Mouse (Mus musculus): ENCODE measurements around the gene Slc6a17. TPM values are rescaled to one million over a fixed set of nuclear protein-coding genes. Genes with fewer than 3 reads are reported as not detected.
A peak's percentile ranks its signal among the peaks of the same experiment; 100 is the strongest.

Gene Slc6a17
- total RNA-seq, 4 experiments from 2014 or later: 2.4 to 7.4 (median 4.8) TPM

GRCm38 (mm10) chr3:107524547-107524946 lies 6.7 kb upstream of the Slc6a17 start:
- no peak for DNase-seq (ENCODE audit: low spot score)

DNA sequence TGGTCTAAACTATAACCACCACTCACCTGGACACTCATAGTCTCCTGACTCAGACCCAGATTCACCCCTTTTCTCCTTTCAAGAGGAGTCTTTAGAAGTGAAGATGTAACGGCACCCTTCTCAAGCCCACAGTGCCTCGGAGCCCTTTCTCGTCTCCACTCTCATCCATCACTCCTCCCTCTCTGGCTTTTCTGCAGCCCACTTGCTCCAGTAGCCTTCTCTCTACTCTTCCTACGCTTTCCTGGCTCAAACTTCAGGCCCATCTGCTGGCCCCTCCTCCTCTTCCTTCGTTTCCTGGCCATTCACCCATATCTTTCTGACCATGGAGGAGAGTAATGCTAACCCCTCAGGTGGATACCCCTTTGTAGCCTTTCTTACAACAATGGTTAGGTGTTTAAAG lies 3.1 kb upstream of the Slc6a17 start:
- DNase-seq (ENCODE audit: low spot score): no peak

- DNase-seq (ENCODE audit: low spot score): no peak
Observed at GRCm38 (mm10) chr3:107516776-107517630, 815 bp downstream of the Slc6a17 start.

- no peak for DNase-seq (ENCODE audit: low spot score)
Observed at GRCm38 (mm10) chr3:107515989-107516388, 1.8 kb downstream of the Slc6a17 start.

DNA sequence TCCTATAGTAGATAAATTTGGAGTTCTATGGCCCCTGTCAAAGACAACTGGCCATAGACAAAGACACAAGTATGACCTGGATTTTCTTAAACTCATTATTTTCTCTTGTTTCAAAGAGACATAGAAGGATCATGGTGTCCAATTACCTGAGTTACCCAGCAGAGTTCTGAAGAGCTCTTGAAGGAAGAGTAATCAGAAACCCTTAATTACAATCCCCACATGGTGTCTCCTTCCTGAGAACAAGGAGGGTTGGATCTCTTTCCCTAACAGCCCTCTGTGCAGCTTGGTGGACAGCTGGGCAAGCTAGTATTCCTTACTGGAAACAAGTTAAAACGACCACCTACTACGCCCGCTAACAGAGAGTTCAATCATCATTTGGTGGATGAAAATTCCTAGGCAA lies 6.4 kb downstream of the Slc6a17 start:
- no peak for DNase-seq (ENCODE audit: low spot score)

DNA sequence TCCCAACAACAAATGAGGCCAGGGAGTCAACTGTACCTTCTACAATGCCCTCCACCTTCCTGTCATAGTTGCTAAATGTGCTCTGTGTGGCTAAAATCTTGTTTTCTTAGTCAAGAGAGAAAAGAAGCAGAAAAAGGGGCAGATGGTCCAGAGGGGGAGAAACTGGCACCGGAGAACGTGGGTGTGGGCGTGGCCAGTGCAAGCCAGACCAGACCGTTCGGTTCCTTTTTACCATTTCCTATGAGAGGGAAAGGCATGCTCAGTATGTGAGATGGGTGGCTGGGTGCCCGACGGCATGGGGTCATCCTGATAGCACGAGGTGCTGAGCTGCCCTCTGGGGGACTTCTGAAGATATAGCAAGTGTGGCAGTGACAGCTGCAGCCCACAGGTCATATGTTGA lies 9.1 kb downstream of the Slc6a17 start:
- no peak for DNase-seq (ENCODE audit: low spot score)

DNA sequence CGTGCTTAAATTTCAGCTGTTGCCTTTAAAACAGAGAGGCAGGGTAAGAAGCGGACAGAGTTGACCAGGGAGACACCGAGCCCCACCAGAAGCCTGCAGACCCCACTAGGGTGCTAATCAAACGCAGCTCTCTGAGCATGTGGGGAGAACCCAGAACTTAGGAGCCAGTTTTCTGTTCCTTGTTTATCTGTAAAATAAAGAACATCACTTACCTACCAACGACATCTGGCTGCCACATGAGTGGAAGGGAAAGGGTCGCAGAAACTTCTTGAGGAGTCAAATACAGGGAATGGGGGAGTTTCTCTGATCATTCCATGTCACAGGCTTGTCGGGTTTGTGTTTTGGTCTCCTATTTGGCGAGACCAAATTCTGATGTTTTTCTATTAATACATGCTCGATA lies 9.9 kb downstream of the Slc6a17 start:
- no peak for DNase-seq (ENCODE audit: low spot score)

GRCm38 (mm10) chr3:107506531-107506930 lies 11.3 kb downstream of the Slc6a17 start:
- no peak for DNase-seq (ENCODE audit: low spot score)

- no peak for DNase-seq (ENCODE audit: low spot score)
Observed at GRCm38 (mm10) chr3:107505464-107506367, 12.1 kb downstream of the Slc6a17 start.

DNA sequence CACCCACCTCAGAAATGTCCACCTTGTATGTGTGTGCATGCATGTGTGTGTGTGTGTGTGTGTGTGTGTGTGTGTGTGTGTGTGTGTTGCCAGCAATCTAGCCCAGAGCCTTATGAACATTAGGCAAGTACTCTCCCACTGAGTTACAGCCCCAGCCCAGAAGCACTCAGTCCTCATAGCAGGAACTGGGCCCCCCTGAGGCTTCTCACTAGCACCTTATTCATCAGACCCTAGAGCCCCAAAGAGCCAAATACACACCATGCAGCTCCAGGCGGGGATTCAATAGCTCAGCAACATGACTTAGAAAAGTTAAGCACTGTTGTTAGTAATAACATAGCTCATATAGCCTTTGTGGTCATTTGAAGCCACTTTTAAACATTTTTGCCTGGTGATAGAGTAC lies 13.3 kb downstream of the Slc6a17 start:
- DNase-seq (ENCODE audit: low spot score): no peak

- DNase-seq (ENCODE audit: low spot score): no peak
Observed at GRCm38 (mm10) chr3:107503716-107504115, 14.1 kb downstream of the Slc6a17 start.

DNA sequence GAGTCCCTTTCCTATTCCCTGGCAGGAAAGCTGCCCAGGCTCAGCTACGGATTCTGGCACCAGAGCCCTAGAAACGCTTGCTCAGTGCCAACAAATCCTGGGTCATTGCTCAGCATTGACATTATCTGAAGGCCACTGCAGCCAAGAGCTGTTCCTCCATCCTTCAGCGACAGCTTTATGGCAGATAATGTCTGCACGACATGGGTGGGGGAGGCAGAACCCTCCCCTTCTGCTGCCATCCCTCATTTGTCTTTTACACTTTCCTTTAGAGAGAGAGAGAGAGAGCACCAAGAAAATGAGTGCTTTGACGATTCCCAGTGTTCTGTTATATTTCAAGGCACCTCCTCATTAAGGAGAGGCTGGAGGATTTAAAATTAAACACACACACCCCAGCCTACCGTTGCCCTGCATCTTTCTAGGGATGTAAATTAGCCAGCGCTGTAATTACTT lies 16.1 kb downstream of the Slc6a17 start:
- DNase-seq (ENCODE audit: low spot score): peak; percentile 33

DNA sequence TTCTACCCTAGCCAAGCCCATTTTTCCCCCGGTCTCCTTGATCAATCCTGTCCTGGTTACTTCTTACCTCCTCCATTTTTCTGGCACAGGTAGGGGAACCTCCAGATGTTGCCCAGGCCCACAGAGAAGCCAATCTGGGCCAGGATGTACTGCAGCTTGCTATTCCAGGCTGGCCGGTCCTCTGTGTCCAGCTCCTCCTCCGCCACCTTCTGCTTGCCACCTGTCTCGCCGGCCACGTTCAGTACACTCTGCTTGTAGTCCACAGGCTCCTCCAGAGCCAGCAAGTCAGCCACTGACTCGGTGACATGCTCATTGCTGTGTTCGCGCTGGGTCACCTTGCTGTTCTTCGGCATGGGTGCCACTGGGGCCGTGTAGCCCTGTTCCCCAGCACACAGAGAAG lies 17.5 kb downstream of the Slc6a17 start:
- DNase-seq (ENCODE audit: low spot score): no peak

DNA sequence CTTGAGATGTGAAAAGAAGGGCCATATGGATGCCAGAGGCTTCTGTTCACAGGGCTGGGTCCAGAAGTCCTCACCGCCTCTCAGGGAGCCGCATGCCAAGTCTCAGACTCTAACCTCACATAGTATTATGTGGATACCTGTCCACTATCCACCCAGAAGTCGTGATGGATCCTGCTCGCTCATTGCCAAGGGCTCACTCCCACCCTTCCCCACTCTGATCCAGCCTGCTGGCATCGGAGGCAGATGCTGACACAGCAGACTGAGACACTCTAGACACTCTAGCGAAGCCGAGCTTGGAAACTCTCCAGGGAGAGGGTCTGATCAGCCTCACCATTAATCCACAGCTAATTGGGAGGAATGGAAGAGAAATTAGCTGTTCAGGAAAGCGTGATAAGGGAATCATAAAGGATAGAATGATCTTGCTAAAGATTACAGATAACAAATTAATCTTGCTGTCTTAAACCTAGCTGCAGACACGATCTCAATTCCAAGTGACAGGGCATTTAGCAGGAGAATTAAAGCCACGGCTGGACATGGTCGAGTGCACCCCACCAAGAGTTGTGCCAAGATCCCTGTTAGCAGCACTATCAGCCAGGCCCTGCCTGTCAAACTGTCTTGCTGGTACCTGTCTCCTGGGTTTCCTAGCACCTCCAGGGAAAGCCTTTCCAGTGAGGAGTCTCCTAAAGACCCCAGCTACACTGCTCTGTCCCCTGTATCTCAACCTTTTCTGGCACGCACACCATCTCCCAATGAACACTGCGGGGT lies 21.6 kb downstream of the Slc6a17 start:
- DNase-seq (ENCODE audit: low spot score): no peak

DNA sequence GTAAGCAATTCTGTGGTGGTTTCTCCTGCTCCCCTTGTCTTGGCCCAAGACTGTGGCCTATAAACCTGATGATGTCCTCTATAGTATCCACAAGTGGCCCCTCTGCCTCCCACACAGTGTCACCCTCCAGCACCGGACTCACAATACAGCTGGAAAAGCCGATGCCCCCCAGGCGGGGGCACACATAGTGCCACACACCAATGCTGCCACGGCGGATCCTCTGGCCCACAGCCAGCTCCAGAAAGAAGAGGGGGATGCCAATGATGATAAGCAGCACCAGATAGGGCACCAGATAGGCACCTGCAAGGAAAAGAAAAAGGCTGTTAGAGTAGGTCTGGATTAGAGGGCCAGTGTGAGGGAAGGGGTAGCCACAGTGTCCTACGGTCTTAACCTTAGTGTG lies 22.3 kb downstream of the Slc6a17 start:
- DNase-seq (ENCODE audit: low spot score): no peak

DNA sequence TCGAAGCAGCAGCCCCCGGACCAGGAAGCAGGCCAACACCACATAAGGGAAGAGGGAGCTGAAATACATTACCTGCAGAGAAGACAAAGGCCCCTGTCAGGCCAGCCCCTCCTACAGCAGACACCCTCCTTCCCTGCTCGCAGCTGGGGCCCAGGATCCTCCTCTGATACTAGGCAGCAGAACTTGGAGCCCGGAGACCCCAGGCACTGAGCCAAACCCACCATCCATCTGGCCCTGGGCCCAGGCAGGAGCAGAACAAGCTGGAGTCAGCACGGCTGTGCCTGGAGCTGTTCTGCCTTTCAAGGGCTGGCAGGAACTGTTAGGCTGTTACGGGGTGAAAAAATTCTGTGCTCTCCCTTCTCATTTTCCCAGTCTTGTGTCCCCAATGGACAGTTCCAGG lies 26.4 kb downstream of the Slc6a17 start:
- no peak for DNase-seq (ENCODE audit: low spot score)

DNA sequence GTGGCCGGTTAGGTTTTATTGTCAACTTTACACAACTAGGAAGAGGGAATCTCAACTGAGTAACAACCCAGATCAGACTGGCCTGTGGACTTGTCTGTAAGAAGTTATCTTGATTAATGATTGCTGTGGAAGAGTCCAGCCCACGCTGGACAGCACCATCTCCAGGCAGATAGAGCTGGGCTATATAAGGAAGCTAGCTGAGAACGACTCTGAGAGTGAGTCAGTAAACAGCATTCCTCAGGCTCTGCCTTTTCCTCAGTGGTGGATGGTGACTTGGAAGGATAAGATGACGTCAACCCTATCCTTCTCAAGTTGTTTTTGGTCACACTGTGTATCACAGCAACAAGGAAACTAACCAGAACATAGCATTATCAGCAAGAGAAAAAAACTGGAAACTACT lies 29.2 kb downstream of the Slc6a17 start:
- DNase-seq (ENCODE audit: low spot score): no peak

GRCm38 (mm10) chr3:107483290-107483689 lies 34.5 kb downstream of the Slc6a17 start:
- peak; percentile 27 for DNase-seq (ENCODE audit: low spot score)

DNA sequence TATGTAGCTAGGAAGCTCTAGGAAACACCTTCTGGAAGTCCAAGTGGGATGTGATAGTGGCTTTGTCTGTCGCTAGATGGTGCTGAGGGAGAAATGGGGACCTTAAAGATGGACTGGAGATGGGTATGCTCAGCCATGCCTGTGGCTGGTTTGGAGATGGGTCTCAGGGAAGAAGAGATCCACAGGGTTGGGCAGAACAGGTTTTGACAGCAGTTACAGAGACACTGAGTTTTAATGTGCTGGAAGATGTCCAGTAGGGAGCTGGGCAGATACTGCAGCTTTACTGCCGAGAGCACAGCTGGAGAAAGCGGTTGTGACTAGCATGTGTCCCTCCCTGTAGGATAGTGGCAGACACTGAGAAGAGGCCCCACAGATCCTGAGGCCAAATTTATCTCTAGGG lies 37.2 kb downstream of the Slc6a17 start:
- no peak for DNase-seq (ENCODE audit: low spot score)

GRCm38 (mm10) chr3:107472198-107472597 lies 45.6 kb downstream of the Slc6a17 start:
- DNase-seq (ENCODE audit: low spot score): peak; percentile 31

DNA sequence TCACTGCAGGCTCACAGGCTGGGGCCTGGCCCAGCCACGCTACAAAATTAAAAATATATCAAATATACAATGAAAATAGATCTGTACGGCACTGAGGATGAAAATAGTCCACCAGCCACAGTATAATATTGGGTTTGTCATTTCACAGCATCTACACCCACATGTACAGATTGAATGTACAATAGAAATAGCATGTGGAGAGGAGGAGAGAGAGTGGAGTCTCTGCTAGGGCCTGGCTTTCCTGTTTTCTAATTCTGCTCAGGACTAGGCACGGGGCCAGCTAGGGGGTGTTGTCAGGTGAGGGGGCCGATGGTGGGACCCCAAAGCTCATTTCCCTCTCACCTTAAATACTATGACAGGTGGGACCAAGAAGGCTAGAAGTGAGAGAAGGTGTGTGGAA lies 48.8 kb downstream of the Slc6a17 start:
- no peak for DNase-seq (ENCODE audit: low spot score)

DNA sequence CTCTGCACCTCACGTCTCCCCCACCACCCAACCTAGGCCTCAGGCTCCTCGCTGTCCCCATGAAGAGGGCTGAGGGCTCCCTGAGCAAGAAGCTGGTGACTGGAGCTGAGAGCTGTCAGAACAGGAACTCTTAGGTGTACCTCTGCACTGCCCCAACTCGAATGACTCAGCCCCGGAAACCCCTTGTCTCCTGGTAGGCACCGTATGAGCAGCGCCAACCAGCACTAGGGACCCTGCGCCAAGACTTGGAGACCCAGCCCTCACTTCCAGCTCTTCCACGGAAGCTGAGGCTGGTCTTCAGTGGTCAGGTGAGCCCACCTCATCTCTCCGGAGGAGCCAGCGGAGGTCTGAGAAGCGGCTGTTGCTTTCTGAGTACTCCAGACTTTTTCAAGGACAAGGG lies 49.7 kb downstream of the Slc6a17 start:
- DNase-seq (ENCODE audit: low spot score): no peak
